Mouse (Mus musculus) hindbrain, embryonic 10.5 days (tissue): ENCODE data around the gene Them7. TPM values are rescaled to one million over a fixed set of nuclear protein-coding genes. Genes with fewer than 3 reads are reported as not detected.

Experiments
- DNase-seq: peaks from one replicate; pipeline ENCODE4 v3.0.0-alpha.2; 2017; ENCODE audit warnings: low spot score
- H3K27ac ChIP-seq: fragments of 300-500 bp; sonication (generic); 2 replicates; pipeline ENCODE4 v1.5.1; 2016; ENCODE audit warnings: mild to moderate bottlenecking, moderate library complexity
- H3K27me3 ChIP-seq: fragments of 300-500 bp; sonication (generic); 2 replicates; pipeline ENCODE4 v1.6.1; 2016; ENCODE audit warnings: mild to moderate bottlenecking; ENCODE audit not compliant: poor library complexity, insufficient read depth, severe bottlenecking
- H3K36me3 ChIP-seq: fragments of 300-500 bp; sonication (generic); 2 replicates; pipeline ENCODE4 v1.6.1; 2016; ENCODE audit warnings: mild to moderate bottlenecking, moderate library complexity
- H3K4me1 ChIP-seq: fragments of 300-500 bp; sonication (generic); replicated peaks from 2 replicates; pipeline ENCODE4 v1.6.1; 2016; ENCODE audit warnings: mild to moderate bottlenecking
- H3K4me3 ChIP-seq: fragments of 300-500 bp; sonication (generic); 2 replicates; pipeline ENCODE4 v1.5.1; 2016; ENCODE audit warnings: mild to moderate bottlenecking, moderate library complexity
- H3K9me3 ChIP-seq: fragments of 300-500 bp; sonication (generic); 2 replicates; pipeline ENCODE4 v1.6.1; 2016; ENCODE audit warnings: mild to moderate bottlenecking, moderate library complexity
- WGBS: fragments of 180-500 bp; shearing (Covaris S2); methylation state at CpG from one replicate; pipeline ENCODE4 v1.1.7; 2016; 5-methylcytosine and 5-hydroxymethylcytosine counted together
- polyA plus RNA-seq: library from polyadenylated mRNA; unstranded; fragments of >200 nt; fragmentation: Nextera tagmentation; extraction: Ambion mirVana; gene quantifications from 2 replicates; pipeline ENCODE4 v1.2.1, GENCODE M21; 2016

Them7 gene
- polyA plus RNA-seq, 1 experiment from 2014 or later: 0.22 TPM

GRCm38 (mm10) chr2:105219664-105220063 is 4.5 kb upstream of the Them7 start:
- H3K36me3 ChIP-seq: no peaks in the 10 kb centered on the region
- no peak for DNase-seq
- WGBS: 71% methylated on average over 8 of the region's 8 CpGs
- peaks cover 13% of the 10 kb centered on the region for H3K27me3 ChIP-seq
- H3K9me3 ChIP-seq: no peaks in the 10 kb centered on the region
- no peak overlapping the region for H3K27ac ChIP-seq
- H3K4me3 ChIP-seq: no peak overlapping the region
- H3K4me1 ChIP-seq: peaks cover 9% of the 10 kb centered on the region; the same call in 1 of the 2 replicates

- DNase-seq: no peak
- H3K27ac ChIP-seq: no peak overlapping the region
- no peak overlapping the region for H3K4me3 ChIP-seq
- H3K4me1 ChIP-seq: peaks cover 13% of the 10 kb centered on the region; the same call in 1 of the 2 replicates
- H3K27me3 ChIP-seq: peaks cover 25% of the 10 kb centered on the region
- 84% methylated on average over 9 of the region's 9 CpGs for WGBS
- no peaks in the 10 kb centered on the region for H3K36me3 ChIP-seq
- H3K9me3 ChIP-seq: no peaks in the 10 kb centered on the region
Measured at GRCm38 (mm10) chr2:105220738-105221303, 3.3 kb upstream of the Them7 start.

- Histone ChIP-seq H3K9me3 (no peaks in the 10 kb centered on the region), H3K4me3 (no peak overlapping the region), H3K27me3 (peaks cover 35% of the 10 kb centered on the region), H3K4me1 (peaks cover 14% of the 10 kb centered on the region; the same call in 1 of the 2 replicates), H3K27ac (no peak overlapping the region), H3K36me3 (no peaks in the 10 kb centered on the region)
- no peak for DNase-seq
- 84% methylated on average over 11 of the region's 11 CpGs for WGBS
Measured at GRCm38 (mm10) chr2:105223606-105224005, 514 bp upstream of the Them7 start.

GRCm38 (mm10) chr2:105224987-105225375 is 861 bp downstream of the Them7 start:
- H3K27me3 ChIP-seq: peaks cover 35% of the 10 kb centered on the region
- 59% methylated on average over 3 of the region's 3 CpGs for WGBS
- DNase-seq: no peak
- no peak overlapping the region for H3K27ac ChIP-seq
- H3K4me3 ChIP-seq: no peak overlapping the region
- H3K9me3 ChIP-seq: no peaks in the 10 kb centered on the region
- H3K36me3 ChIP-seq: no peaks in the 10 kb centered on the region
- peaks cover 14% of the 10 kb centered on the region; the same call in 1 of the 2 replicates for H3K4me1 ChIP-seq

- Histone ChIP-seq H3K4me3 (no peak overlapping the region), H3K4me1 (peaks cover 14% of the 10 kb centered on the region; the same call in 1 of the 2 replicates), H3K27ac (no peak overlapping the region), H3K9me3 (no peaks in the 10 kb centered on the region), H3K27me3 (peaks cover 40% of the 10 kb centered on the region), H3K36me3 (no peaks in the 10 kb centered on the region)
- 58% methylated on average over 7 of the region's 7 CpGs for WGBS
- no peak for DNase-seq
Measured at GRCm38 (mm10) chr2:105226297-105226958, 2.3 kb downstream of the Them7 start.

- no peaks in the 10 kb centered on the region for H3K36me3 ChIP-seq
- peaks cover 39% of the 10 kb centered on the region for H3K27me3 ChIP-seq
- H3K27ac ChIP-seq: no peak overlapping the region
- H3K4me1 ChIP-seq: peaks cover 14% of the 10 kb centered on the region; the same call in 1 of the 2 replicates
- H3K4me3 ChIP-seq: no peak overlapping the region
- no peaks in the 10 kb centered on the region for H3K9me3 ChIP-seq
- WGBS: 84% methylated on average over 2 of the region's 2 CpGs
- DNase-seq: no peak
Measured at GRCm38 (mm10) chr2:105228416-105228815, 4.3 kb downstream of the Them7 start.

GRCm38 (mm10) chr2:105230333-105230732 is 6.2 kb downstream of the Them7 start:
- Histone ChIP-seq H3K4me1 (peaks cover 4% of the 10 kb centered on the region; the same call in 1 of the 2 replicates), H3K9me3 (no peaks in the 10 kb centered on the region), H3K27ac (no peak overlapping the region), H3K36me3 (no peaks in the 10 kb centered on the region), H3K4me3 (no peak overlapping the region), H3K27me3 (peaks cover 19% of the 10 kb centered on the region)
- WGBS: 3% methylated on average over 1 of the region's 1 CpGs
- peak; percentile 46 for DNase-seq

GRCm38 (mm10) chr2:105232386-105232785 is 8.3 kb downstream of the Them7 start:
- Histone ChIP-seq H3K27me3 (peaks cover 4% of the 10 kb centered on the region), H3K4me1 (peaks cover 16% of the 10 kb centered on the region), H3K9me3 (no peaks in the 10 kb centered on the region), H3K36me3 (no peaks in the 10 kb centered on the region), H3K4me3 (no peak overlapping the region), H3K27ac (no peak overlapping the region)
- DNase-seq: no peak
- 78% methylated on average over 4 of the region's 4 CpGs for WGBS

- Histone ChIP-seq H3K4me3 (no peak overlapping the region), H3K27ac (no peak overlapping the region), H3K4me1 (peaks cover 19% of the 10 kb centered on the region), H3K36me3 (no peaks in the 10 kb centered on the region), H3K27me3 (peaks cover 4% of the 10 kb centered on the region), H3K9me3 (no peaks in the 10 kb centered on the region)
- WGBS: 71% methylated on average over 6 of the region's 6 CpGs
- DNase-seq: no peak
Measured at GRCm38 (mm10) chr2:105234278-105234677, 10.2 kb downstream of the Them7 start.

- Histone ChIP-seq H3K9me3 (no peaks in the 10 kb centered on the region), H3K4me3 (no peak overlapping the region), H3K4me1 (peaks cover 19% of the 10 kb centered on the region), H3K27ac (peak overlapping the region; percentile 35), H3K36me3 (no peaks in the 10 kb centered on the region), H3K27me3 (peaks cover 4% of the 10 kb centered on the region)
- 51% methylated on average over 12 of the region's 12 CpGs for WGBS
- DNase-seq: no peak
Measured at GRCm38 (mm10) chr2:105235380-105236115, 11.4 kb downstream of the Them7 start.

- Histone ChIP-seq H3K4me3 (no peak overlapping the region), H3K4me1 (peaks cover 19% of the 10 kb centered on the region), H3K27me3 (no peaks in the 10 kb centered on the region), H3K9me3 (no peaks in the 10 kb centered on the region), H3K36me3 (no peaks in the 10 kb centered on the region), H3K27ac (no peak overlapping the region)
- WGBS: 65% methylated on average over 7 of the region's 7 CpGs
- no peak for DNase-seq
Measured at GRCm38 (mm10) chr2:105237424-105237823, 13.3 kb downstream of the Them7 start.

- 74% methylated on average over 2 of the region's 2 CpGs for WGBS
- no peak overlapping the region for H3K4me3 ChIP-seq
- H3K27ac ChIP-seq: no peak overlapping the region
- no peak for DNase-seq
- no peaks in the 10 kb centered on the region for H3K9me3 ChIP-seq
- peaks cover 19% of the 10 kb centered on the region for H3K4me1 ChIP-seq
- H3K36me3 ChIP-seq: no peaks in the 10 kb centered on the region
- no peaks in the 10 kb centered on the region for H3K27me3 ChIP-seq
Measured at GRCm38 (mm10) chr2:105237841-105238240, 13.7 kb downstream of the Them7 start.

- WGBS: 22% methylated on average over 3 of the region's 3 CpGs
- peak; percentile 44 for DNase-seq
- no peak overlapping the region for H3K4me3 ChIP-seq
- no peaks in the 10 kb centered on the region for H3K9me3 ChIP-seq
- H3K27me3 ChIP-seq: no peaks in the 10 kb centered on the region
- H3K36me3 ChIP-seq: no peaks in the 10 kb centered on the region
- H3K4me1 ChIP-seq: peaks cover 19% of the 10 kb centered on the region
- no peak overlapping the region for H3K27ac ChIP-seq
Measured at GRCm38 (mm10) chr2:105238775-105239174, 14.7 kb downstream of the Them7 start.
